Mouse (Mus musculus): Measurements from ENCODE around the gene Tango2. TPM values are rescaled to one million over a fixed set of nuclear protein-coding genes. Genes with fewer than 3 reads are reported as not detected.
A peak's percentile ranks its signal among the peaks of the same experiment; 100 is the strongest.

The Tango2 gene
- polyA plus RNA-seq, 1 experiment from 2014 or later: 29.1 TPM

GRCm38 (mm10) chr16:18268182-18268581 lies 79.7 kb downstream of the Tango2 start:
- H3K27ac ChIP-seq (replicated peaks): no peak overlapping the region
- no peaks in the 10 kb centered on the region for H3K9me3 ChIP-seq
- 93% methylated on average over 5 of the region's 5 CpGs for WGBS
- no peaks in the 10 kb centered on the region for H3K4me1 ChIP-seq
- DNase-seq (ENCODE audit: low spot score): no peak
- H3K4me3 ChIP-seq: no peak overlapping the region
- peaks cover 99% of the 10 kb centered on the region for H3K36me3 ChIP-seq (replicated peaks)
- no peaks in the 10 kb centered on the region for H3K27me3 ChIP-seq (replicated peaks; ENCODE audit: low read depth, poor library complexity, severe bottlenecking)

GRCm38 (mm10) chr16:18265024-18265423 lies 82.9 kb downstream of the Tango2 start:
- Histone ChIP-seq H3K9me3 (no peaks in the 10 kb centered on the region), H3K36me3 (replicated peaks) (peaks cover 98% of the 10 kb centered on the region), H3K27me3 (replicated peaks; ENCODE audit: low read depth, poor library complexity, severe bottlenecking) (no peaks in the 10 kb centered on the region), H3K4me3 (no peak overlapping the region), H3K27ac (replicated peaks) (no peak overlapping the region), H3K4me1 (no peaks in the 10 kb centered on the region)
- no peak for DNase-seq (ENCODE audit: low spot score)
- WGBS: 92% methylated on average over 2 of the region's 2 CpGs

DNA sequence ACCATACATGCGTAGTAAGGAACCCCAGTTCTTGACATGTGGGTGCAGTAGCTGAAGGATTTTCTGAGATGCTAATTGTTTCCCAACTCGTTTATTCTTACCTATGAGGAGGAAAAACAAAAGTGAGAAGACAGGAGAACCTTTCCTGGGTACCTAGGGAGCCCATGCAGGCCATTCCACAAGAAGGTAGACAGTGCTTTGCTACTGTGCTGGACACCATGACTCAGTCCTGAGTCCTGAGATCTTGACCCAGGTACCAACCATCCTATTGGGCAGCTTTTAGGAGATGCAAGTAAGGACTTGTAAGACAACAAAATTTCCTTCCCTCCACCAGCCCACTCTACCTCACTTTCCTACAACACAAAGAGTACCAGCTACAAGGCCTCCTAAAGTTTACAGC lies 89.7 kb downstream of the Tango2 start, which contains the start of gene Gm49776:
Gene Gm49776, minus strand, starts transcription at position 101 of the 400 bp plus-strand sequence.
- Histone ChIP-seq H3K4me3 (no peak within 1 kb of the TSS), H3K27ac (replicated peaks) (no peak within 1 kb of the TSS), H3K27me3 (replicated peaks; ENCODE audit: low read depth, poor library complexity, severe bottlenecking) (no peaks in the 10 kb centered on the region), H3K4me1 (no peaks in the 10 kb centered on the region), H3K9me3 (no peaks in the 10 kb centered on the region), H3K36me3 (replicated peaks) (peaks cover 98% of the 10 kb centered on the region)
- no peak for DNase-seq (ENCODE audit: low spot score)
- WGBS: 92% methylated on average over 2 of the region's 2 CpGs

- Histone ChIP-seq H3K36me3 (replicated peaks) (peaks cover 87% of the 10 kb centered on the region), H3K27me3 (replicated peaks; ENCODE audit: low read depth, poor library complexity, severe bottlenecking) (no peaks in the 10 kb centered on the region), H3K4me1 (peaks cover 26% of the 10 kb centered on the region), H3K4me3 (no peak overlapping the region), H3K9me3 (no peaks in the 10 kb centered on the region), H3K27ac (replicated peaks) (no peak overlapping the region)
- WGBS: 92% methylated on average over 1 of the region's 1 CpGs
- DNase-seq (ENCODE audit: low spot score): no peak
These were observed 94.0 kb downstream of the Tango2 start for GRCm38 (mm10) chr16:18253866-18254265.

- H3K9me3 ChIP-seq: no peaks in the 10 kb centered on the region
- no peaks in the 10 kb centered on the region for H3K27me3 ChIP-seq (replicated peaks; ENCODE audit: low read depth, poor library complexity, severe bottlenecking)
- peaks cover 26% of the 10 kb centered on the region for H3K4me1 ChIP-seq
- H3K27ac ChIP-seq (replicated peaks): no peak overlapping the region
- H3K36me3 ChIP-seq (replicated peaks): peaks cover 78% of the 10 kb centered on the region
- 90% methylated on average over 6 of the region's 6 CpGs for WGBS
- no peak overlapping the region for H3K4me3 ChIP-seq
- no peak for DNase-seq (ENCODE audit: low spot score)
These were observed 95.2 kb downstream of the Tango2 start for GRCm38 (mm10) chr16:18252736-18253135.

- Histone ChIP-seq H3K27ac (replicated peaks) (0 out of 2 replicates have a peak overlapping the region, but pooled peaks have one; percentile 2), H3K9me3 (no peaks in the 10 kb centered on the region), H3K4me3 (peak overlapping the region; percentile 77), H3K27me3 (replicated peaks; ENCODE audit: low read depth, poor library complexity, severe bottlenecking) (no peaks in the 10 kb centered on the region), H3K36me3 (replicated peaks) (peaks cover 73% of the 10 kb centered on the region), H3K4me1 (peaks cover 38% of the 10 kb centered on the region)
- 78% methylated on average over 10 of the region's 10 CpGs for WGBS
- peak; percentile 31 for DNase-seq (ENCODE audit: low spot score)
These were observed 96.8 kb downstream of the Tango2 start for GRCm38 (mm10) chr16:18250828-18251790.

MicroRNAs encoded within 50 kb of the gene (microRNA counts, 519-probe panel; counts per million panel counts)
- 188 counts per million, percentile 57 among the panel's probes with 10 or more counts for microRNA mmu-miR-1306
- 3,791 counts per million, percentile 75 among the panel's probes with 10 or more counts for microRNA mmu-miR-185

Small RNA genes lying within 50 kb of the gene (microRNA-seq; reads per million reads assigned to microRNA genes)
- gene Gm24572: 22.9 reads per million, percentile 31 among the genes with 10 or more reads in this experiment
- gene Gm26219: not detected
- 359 reads per million, percentile 64 among the genes with 10 or more reads in this experiment for gene Mir1306
- gene Mir185: 284 reads per million, percentile 62 among the genes with 10 or more reads in this experiment

Other genes with a start within 250 kb of the Tango2 start
- 0.87 and 1.4 TPM in 2 replicates for gene Rtn4r, start 220.5 kb downstream of the Tango2 start, polyA plus RNA-seq (2016; fragmentation: Nextera tagmentation; extraction: Ambion mirVana)
- not detected in 2 replicates for gene Ccdc188, start 130.2 kb downstream of the Tango2 start, polyA plus RNA-seq (2016; fragmentation: Nextera tagmentation; extraction: Ambion mirVana)
- gene Zdhhc8, start 113.0 kb downstream of the Tango2 start, polyA plus RNA-seq (2016; fragmentation: Nextera tagmentation; extraction: Ambion mirVana): 15.5 and 17.9 TPM in 2 replicates
- 116 and 120 TPM in 2 replicates for gene Trmt2a, start 99.4 kb downstream of the Tango2 start, polyA plus RNA-seq (2016; fragmentation: Nextera tagmentation; extraction: Ambion mirVana)
- gene Ranbp1, start 99.4 kb downstream of the Tango2 start, polyA plus RNA-seq (2016; fragmentation: Nextera tagmentation; extraction: Ambion mirVana): 1,276 and 1,293 TPM in 2 replicates
- gene Gm49776, start 89.8 kb downstream of the Tango2 start, polyA plus RNA-seq (2016; fragmentation: Nextera tagmentation; extraction: Ambion mirVana): 6.6 TPM in 1 of 2 replicates, not detected in the other
- 47.3 and 50.9 TPM in 2 replicates for gene Dgcr8, start 58.9 kb downstream of the Tango2 start, polyA plus RNA-seq (2016; fragmentation: Nextera tagmentation; extraction: Ambion mirVana)
- gene Arvcf, start 79 bp upstream of the Tango2 start, polyA plus RNA-seq (2016; fragmentation: Nextera tagmentation; extraction: Ambion mirVana): 65.8 and 71.2 TPM in 2 replicates
- gene Txnrd2, start 78.3 kb upstream of the Tango2 start, polyA plus RNA-seq (2016; fragmentation: Nextera tagmentation; extraction: Ambion mirVana): 27.9 and 32.3 TPM in 2 replicates
- gene Comt, start 78.7 kb upstream of the Tango2 start, polyA plus RNA-seq (2016; fragmentation: Nextera tagmentation; extraction: Ambion mirVana): 56.2 and 58.4 TPM in 2 replicates
- gene Gnb1l, start 150.6 kb upstream of the Tango2 start, polyA plus RNA-seq (2016; fragmentation: Nextera tagmentation; extraction: Ambion mirVana): 17.9 and 19.1 TPM in 2 replicates
- gene Rtl10, start 150.8 kb upstream of the Tango2 start, polyA plus RNA-seq (2016; fragmentation: Nextera tagmentation; extraction: Ambion mirVana): 3.8 and 4.1 TPM in 2 replicates
- 8.1 and 9.5 TPM in 2 replicates for gene Tbx1, start 242.6 kb upstream of the Tango2 start, polyA plus RNA-seq (2016; fragmentation: Nextera tagmentation; extraction: Ambion mirVana)